Mouse (Mus musculus): ENCODE measurements at regions not wholly inside any gene's neighbourhood (a gene's known extent, or its start where the extent isn't known, plus 50 kb on each side); places are given as distances from the start of the nearest gene placed in this dataset.

DNA sequence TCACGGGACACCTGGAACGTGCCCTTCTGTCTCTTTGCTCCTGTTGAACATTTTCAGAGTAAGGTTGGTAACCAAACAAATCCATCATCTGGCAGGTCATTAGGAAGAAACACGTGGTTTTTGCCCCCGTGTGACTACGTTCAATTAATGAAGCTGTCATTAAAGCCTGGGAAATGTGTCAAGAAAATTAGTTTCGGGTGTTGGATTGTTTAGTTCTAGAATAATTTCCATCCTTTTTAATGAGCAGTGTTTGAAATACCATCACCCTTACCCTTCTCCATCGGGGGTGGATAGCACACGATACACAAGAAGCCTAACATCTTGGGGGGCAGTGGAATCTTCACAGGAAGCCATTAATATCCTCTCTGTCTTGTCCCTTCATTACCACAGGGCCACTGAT is 107.7 kb downstream of the Far1 start:
- DNase-seq = no peak

DNA sequence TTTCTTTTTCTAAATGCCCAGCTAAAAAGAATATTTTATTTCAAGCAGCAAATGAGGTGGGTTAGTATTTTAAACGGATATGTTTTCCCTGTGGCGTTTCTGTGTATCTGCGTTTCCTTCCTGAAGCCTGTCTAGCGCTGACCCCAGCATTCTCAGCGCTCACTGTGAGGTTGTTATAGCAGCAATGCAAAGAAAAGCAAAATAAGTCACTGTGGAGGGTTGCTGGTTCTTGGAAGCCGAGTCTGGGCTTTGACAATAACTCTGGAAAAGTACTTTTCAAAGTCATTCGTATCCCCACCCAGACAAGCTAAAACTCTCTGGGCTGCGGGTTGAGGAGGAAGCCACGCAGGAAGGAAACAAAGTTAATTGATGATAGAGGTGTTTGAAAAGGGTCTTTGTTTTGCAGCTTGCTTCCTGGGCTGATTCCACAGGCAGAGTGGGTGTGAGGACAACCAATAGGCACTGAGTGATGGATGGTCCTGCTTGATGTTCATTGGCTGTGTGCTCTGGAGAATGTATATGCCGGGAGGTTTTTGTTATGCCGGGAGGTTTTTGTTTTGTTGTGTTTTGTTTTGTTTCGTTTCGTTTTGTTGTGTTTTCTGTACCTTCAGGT is 108.4 kb downstream of the Far1 start:
- no peak for DNase-seq

GRCm38 (mm10) chr7:113623296-113623695 is 109.7 kb downstream of the Far1 start:
- no peak for DNase-seq

DNA sequence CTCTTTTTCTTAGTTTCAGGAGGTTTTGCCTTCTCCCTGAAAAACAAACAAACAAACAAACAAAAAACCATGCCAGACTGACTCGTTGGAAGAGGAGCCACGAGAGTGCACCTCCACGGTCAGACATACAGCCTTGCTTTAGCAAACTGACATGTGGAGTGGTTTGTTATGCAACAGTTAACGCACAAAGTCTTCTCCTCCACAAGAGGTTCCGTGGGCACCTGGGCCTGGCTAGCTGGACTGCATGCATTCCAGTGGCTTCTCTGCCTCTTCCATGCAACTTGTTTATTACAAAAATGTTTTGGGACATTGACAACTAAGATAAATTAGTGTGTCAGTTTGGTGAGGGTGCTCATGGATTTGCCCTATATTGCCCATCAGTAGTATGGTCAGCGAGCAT is 110.3 kb downstream of the Far1 start:
- DNase-seq = no peak

DNA sequence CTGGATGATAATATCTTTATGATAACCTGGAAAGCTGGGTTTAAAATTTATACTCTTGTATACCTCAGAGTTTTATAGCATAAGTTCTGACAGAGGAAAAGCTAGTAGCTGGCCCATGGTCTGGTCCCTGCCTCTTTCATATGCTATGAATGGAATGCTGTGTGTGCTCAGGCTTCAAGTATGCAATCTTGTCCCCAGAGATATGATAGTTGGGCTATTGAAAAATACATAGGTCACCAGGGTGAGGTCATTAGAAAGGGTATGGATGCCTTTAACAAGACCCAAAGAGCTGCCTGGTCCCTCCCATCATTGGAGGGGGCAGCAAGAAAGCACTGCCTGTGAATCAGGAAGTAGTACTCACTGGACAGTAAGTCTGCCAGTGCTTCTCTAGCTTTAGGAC is 113.1 kb downstream of the Far1 start:
- no peak for DNase-seq

GRCm38 (mm10) chr7:113637011-113637600 is 123.5 kb downstream of the Far1 start:
- DNase-seq = no peak

GRCm38 (mm10) chr7:113638098-113638497 is 124.5 kb downstream of the Far1 start:
- no peak for DNase-seq

DNA sequence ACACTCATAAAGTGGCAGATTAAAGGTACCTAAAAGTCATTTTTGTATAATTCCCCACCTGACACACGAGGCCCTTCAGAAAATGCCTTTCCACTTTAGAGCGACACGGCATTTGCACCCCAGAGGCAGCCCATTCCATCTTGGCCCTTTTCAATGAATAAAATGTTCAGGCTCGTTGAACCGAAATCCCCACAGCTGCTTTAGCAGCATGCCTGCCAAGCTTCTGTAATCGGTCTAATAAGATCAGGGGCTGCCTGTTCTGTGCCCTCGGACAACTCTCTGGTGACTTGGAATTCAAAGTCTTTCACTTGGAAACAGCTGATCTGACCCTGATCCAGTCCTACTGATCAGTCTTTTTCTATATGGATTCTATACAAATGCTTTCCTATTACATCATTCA is 123.3 kb upstream of the Spon1 start:
- no peak for DNase-seq

DNA sequence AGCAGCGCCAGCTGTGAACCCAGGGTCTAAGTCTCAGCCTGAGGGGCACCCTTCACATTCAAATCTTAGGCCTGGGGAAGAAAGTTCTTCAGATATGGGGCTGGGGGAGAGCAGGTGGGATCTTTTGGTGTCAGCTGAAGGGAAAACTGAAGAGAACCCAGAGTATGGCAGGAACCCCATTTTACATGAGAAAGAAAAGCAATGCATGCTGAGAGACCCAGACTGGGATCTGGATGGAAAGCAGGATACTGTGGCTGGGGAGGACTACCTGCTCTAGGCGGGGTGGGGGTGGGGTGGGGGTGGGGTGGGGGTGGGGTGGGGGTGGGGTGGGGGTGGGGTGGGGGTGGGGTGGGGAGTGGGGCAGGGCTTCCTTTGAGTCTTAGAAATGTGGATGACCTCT is 115.2 kb upstream of the Spon1 start:
- no peak for DNase-seq

- DNase-seq = no peak
Measured at GRCm38 (mm10) chr7:113651696-113652095, 114.1 kb upstream of the Spon1 start.

GRCm38 (mm10) chr7:113653130-113653529 is 112.7 kb upstream of the Spon1 start:
- peak; percentile 45 for DNase-seq

- no peak for DNase-seq
Measured at GRCm38 (mm10) chr7:113655336-113655735, 110.5 kb upstream of the Spon1 start.

DNA sequence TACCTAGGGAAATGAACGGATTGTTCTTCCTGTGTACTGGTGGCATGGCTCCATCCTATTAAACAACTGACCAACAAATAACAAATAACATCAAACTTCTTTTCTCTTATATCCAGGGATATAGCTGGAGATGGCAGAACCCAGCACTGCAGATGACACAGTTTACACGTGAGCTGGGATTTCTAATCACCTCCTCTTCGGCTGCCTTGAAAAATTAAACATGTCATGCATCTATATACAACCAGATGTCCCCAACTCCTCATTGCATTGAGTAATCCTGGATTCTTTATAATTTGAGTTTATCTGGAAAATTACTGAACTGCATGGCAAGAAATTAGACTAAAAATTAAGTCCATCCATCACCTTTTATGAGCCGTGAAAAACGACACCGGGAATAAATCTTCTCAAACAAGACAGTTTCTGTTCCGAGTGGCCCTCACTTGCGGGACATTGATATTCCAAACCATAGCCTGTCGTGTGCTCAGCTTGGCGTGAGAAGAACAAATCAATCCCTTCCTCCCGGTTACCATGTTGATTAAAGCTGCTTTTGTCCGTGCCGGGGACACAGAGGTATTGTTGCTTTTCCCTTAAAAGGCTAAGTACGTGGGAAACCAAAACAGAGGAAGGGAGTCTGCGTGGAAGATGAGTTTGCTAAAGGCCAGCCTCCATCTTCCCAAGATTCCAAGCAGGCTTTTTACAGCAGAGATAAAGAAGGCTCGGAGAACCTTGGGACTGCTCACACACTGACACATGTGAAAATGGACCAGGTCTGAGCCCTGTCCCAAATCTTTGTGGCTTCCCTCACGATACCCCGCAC is 92.8 kb upstream of the Spon1 start:
- DNase-seq = no peak

GRCm38 (mm10) chr7:113673596-113673956 is 92.2 kb upstream of the Spon1 start:
- no peak for DNase-seq

- no peak for DNase-seq
Measured at GRCm38 (mm10) chr7:113682271-113682670, 83.5 kb upstream of the Spon1 start.

- no peak for DNase-seq
Measured at GRCm38 (mm10) chr7:113685349-113685748, 80.4 kb upstream of the Spon1 start.

DNA sequence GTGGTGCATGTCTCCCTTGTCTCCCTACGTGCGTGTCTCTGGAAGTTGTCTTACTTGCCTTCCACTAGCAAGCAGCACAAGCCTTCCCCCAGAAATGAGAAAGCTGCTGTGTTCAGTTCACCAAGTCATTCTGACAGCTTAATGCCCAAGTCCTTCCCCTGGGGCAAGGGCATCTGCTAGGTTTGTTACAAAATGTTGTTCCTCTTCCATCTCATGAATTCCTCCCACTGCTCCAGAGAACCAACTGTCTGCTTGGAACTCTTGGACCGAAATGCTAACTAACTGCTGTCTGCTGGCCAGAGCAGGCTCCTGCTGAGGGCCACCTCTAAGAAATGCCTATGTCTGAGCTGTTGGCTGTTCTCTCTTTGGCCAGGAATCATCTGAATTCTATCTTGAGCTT is 79.3 kb upstream of the Spon1 start:
- no peak for DNase-seq

- DNase-seq = no peak
Measured at GRCm38 (mm10) chr7:113687566-113687965, 78.2 kb upstream of the Spon1 start.

GRCm38 (mm10) chr7:113688231-113688669 is 77.5 kb upstream of the Spon1 start:
- DNase-seq = no peak

- no peak for DNase-seq
Measured at GRCm38 (mm10) chr7:113688717-113689116, 77.1 kb upstream of the Spon1 start.

DNA sequence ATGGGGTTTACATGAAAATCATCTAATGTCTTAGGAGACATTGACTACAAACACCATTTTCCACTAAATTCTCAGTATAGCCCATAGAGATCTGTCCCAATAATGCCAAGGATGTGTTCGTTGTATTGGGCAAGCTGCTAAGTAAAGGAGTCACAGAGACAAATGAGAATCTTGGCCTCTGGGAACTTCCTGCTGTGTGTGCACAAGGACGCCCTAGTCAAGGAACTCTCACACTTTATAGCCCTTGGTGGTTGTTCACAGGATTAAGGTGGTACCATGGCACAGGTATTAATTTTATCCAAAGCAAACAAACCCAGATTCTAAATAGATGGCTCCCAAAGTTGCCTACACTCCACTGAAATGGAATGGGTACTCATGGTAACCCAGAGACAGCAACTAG is 76.7 kb upstream of the Spon1 start:
- DNase-seq = no peak

GRCm38 (mm10) chr7:113691756-113692155 is 74.0 kb upstream of the Spon1 start:
- no peak for DNase-seq

GRCm38 (mm10) chr7:113693526-113693925 is 72.3 kb upstream of the Spon1 start:
- no peak for DNase-seq

DNA sequence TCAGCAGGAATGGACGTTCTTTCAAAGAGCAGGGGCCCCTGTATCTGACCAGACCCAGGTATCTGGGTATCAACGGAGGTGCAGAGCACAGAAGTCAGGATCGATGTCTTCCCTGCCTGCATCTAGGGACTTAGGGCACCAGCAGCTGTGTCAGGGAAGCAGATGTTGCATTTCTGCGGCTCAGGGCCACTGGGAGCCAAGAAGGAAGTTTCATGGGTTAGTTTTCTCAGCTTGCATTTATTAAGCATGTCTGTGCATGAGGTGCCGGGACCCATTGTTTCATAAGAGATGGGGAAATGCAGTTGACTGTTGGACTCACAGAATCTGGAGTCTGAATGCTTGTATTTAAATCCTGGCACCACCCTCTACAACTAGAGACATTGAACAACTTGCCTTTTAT is 71.3 kb upstream of the Spon1 start:
- no peak for DNase-seq

Measured in cerebellum, adult 11 months (tissue).